Mouse (Mus musculus) lung, adult 18-20 months (tissue): Measurements from ENCODE around the gene Pld3.

Experiments used
- DNase-seq, 2 experiments: peaks; one replicate each; pipeline ENCODE4 v3.0.0; 2022; ENCODE audit warnings: mixed read lengths in 2 of 2

Gene Pld3

GRCm38 (mm10) chr7:27552931-27553513 is at the start of gene Pld3, which contains the start of gene 2310022A10Rik:
TSS of gene Pld3 (minus strand) at chr7:27553218.
TSS of gene 2310022A10Rik (plus strand) at chr7:27553233.
- DNase-seq, result peak; percentile 98 to 99

GRCm38 (mm10) chr7:27602161-27602560 is 49.1 kb upstream of the Pld3 start:
- no peak for DNase-seq

DNA sequence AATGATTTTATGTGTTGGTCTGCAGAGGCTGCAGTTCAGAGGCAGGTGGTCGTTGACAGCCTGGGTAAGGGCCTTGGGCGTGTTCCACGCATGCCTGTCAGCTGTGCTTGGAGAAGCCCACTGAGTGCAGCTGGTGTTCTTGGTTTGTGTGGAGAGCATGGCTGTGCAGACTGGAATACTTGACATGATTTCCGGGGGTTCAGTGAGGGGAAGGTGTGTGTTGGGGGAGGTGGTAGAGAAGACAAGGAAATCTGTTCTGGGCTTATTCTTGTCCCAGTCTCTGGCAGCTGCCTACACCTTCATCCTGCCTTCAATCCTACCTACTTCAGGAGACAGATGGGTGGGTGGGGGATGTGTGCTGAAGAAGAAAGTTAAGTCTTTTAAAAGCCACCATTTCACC is 48.6 kb upstream of the Pld3 start:
- no peak for DNase-seq

DNA sequence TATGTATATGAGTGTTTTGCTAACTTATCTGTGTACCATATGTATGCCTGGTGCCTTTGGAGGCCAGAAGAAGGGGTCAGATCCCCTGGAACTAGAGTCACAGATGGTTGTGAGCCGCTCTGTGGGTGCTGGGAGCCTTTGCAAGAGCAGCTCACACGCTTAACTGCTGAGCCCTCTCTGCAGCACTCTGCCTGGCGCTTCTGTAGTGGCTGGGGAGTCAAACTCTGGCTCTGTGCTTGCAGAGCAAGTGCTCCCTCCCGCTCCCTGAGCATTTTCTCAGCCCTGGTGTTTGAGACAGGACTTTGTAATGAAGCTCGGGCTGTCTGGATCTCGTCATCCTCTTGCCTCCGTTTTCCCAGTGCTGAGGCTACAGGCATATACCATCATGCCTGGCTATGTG is 45.0 kb upstream of the Pld3 start:
- DNase-seq, result no peak

GRCm38 (mm10) chr7:27596586-27597503 is 43.8 kb upstream of the Pld3 start:
- peak; percentile 35 to 40 for DNase-seq

- peak; percentile 60 to 72 for DNase-seq
Measured at GRCm38 (mm10) chr7:27592934-27593645, 40.1 kb upstream of the Pld3 start.

DNA sequence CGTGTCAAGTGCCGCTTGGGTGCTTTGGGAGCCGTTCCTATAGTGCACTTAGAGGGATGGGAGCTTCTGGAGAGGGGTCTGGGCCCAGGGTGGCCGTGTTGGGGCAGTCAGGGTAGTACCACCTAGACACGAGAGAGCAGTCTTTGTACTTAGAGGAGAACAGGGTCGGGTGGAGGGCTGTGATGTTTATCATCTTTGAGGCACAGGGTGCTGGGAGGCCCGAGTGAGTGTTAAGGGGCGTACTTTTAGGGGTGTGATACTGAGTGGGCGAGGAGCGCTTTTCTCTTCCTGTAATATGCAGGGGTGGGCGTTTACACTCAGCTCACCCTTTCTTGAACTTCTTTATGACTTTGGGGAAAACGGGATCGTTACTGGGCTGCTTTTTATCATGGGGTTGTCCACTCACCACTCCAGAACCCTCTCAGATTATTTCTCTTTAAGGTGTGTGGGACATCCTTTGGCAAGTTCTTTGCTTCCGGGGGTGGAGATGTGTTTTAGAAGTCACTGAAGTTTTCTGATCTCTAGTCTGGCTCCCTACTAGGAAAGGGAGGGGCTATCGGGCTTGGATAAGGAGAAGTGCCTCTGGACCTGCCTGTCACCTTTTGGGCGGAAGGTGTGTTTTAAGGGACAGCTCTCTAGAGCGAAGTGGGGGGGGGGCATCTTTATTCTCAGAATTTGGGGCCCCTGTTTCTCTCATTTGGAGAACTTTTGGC is 39.4 kb upstream of the Pld3 start:
- peak; percentile 41 to 62 for DNase-seq

GRCm38 (mm10) chr7:27591266-27592216 is 38.5 kb upstream of the Pld3 start, which contains the start of gene Akt2:
TSS of gene Akt2 (plus strand) at chr7:27591552.
- DNase-seq, result peak; percentile 94 to 96

DNA sequence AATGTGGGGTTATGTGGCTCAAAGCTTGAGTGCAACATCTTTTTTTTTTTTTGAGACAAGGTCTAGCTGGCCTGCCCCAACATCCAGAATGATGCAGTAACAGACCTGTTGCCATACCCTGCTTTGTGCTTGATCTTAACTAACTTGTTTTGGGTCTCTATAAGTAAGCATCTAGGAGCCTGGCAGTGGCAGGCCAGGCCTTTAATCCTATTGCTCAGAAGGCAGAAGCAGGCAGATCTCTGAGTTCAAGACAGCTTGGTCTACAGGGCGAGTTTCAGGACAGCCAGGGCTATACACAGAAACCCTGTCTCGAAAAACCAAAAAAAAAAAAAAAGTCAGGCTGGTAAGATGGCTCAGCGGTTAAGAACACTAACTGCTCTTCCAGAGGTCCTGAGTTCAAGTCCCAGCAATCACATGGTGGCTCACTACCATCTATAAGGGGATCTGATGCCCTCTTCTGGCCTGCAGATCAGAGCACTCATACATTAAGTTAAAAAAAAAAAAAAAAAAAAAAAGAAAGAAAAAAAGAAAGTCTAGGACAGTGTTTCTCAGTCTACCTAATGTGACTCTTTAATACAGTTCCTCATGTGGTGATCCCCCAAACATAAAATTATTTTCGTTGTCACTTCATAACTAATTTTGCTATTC is 37.7 kb upstream of the Pld3 start:
- DNase-seq, result no peak

DNA sequence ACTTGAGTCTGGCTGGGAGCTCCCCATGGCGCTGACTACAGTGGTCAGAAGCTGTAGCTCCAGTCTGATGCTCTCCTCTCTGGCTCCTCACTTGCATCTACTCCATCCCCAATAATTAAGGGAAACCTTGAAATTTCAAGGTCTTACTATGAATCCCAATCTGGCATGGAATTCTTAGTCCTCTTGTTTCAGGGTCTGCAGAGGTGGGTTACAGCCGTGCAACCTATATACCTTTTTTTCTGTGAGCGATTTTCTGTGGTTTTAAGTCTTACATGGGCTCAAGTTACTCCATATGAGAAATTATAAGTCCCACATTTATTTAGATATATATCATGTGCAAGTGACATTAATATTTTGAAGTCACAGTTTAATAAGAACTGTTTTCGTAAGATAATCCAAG is 37.1 kb upstream of the Pld3 start:
- no peak for DNase-seq

GRCm38 (mm10) chr7:27587741-27588140 is 34.7 kb upstream of the Pld3 start:
- DNase-seq, result no peak

GRCm38 (mm10) chr7:27586861-27587260 is 33.8 kb upstream of the Pld3 start:
- no peak for DNase-seq

- DNase-seq, result no peak
Measured at GRCm38 (mm10) chr7:27580380-27581174, 27.6 kb upstream of the Pld3 start.

DNA sequence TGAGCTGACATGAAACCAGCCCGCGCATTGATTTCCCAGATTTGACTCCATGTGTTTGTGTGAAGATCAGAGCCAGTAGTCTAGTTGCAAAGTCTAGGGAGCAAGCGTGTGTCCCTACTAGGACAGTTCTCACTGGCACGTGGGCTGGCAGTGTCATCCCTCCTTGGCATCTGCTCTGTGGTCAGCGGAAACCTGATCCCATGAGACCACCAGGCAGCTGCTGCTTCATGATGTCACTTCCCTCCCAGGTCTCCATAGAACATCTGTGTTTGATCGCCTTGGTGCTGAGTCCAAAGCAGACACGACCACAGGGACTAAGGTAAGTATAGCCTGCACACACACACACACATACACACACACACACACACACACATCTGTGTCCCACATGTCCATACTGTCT is 25.4 kb upstream of the Pld3 start:
- DNase-seq, result no peak

GRCm38 (mm10) chr7:27577589-27577988 is 24.6 kb upstream of the Pld3 start:
- no peak for DNase-seq

DNA sequence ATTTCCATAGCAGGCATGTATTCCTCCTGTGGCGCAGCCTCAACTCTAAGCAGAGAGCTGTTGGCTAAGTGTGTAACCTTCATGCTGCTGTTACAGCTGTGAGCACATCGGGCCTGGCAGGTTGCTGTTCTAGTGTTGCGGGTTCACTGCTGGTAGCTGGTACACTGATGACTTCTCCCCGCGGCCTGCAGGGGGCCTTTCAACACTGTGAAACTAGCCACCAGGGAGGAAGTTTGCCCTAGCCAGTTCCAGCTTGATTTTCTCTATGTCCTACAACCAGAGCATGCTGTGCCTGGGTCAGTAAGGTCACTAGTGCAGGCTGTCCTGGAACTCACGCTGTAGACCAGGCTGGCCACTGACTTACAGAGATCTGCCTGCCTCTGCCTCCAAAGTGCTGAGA is 23.9 kb upstream of the Pld3 start:
- peak; percentile 47 to 57 for DNase-seq

GRCm38 (mm10) chr7:27574124-27574880 is 21.3 kb upstream of the Pld3 start:
- DNase-seq, result peak; percentile 22 to 23

- no peak for DNase-seq
Measured at GRCm38 (mm10) chr7:27572133-27572532, 19.1 kb upstream of the Pld3 start.

GRCm38 (mm10) chr7:27569580-27570224 is 16.7 kb upstream of the Pld3 start:
- no peak for DNase-seq
